Mouse (Mus musculus) E14TG2a.4 (cell line): ENCODE data around the gene Rtcb.

Experiments
- H3K27me3 ChIP-seq: 2 replicates; pipeline ENCODE4 v1.6.1; 2014; ENCODE audit warnings: low read length, control low read depth; ENCODE audit not compliant: insufficient read depth
- H3K36me3 ChIP-seq: 2 replicates; pipeline ENCODE4 v1.6.1; 2014; ENCODE audit warnings: low read length, control low read depth; ENCODE audit not compliant: insufficient read depth
- H3K4me1 ChIP-seq: replicated peaks from 2 replicates; pipeline ENCODE4 v1.6.1; 2014; ENCODE audit warnings: low read depth, low read length, control low read depth
- H3K4me3 ChIP-seq: replicated peaks from 2 replicates; pipeline ENCODE4 v1.5.1; 2014; ENCODE audit warnings: mild to moderate bottlenecking, low read length
- H3K9me3 ChIP-seq: 2 replicates; pipeline ENCODE4 v1.6.1; 2014; ENCODE audit warnings: low read length, control low read depth
- CTCF ChIP-seq: conservative IDR thresholded peaks from 2 replicates; pipeline ENCODE4 v1.5.1; 2014; ENCODE audit warnings: low read length
- NANOG ChIP-seq: IDR thresholded peaks from 2 replicates; pipeline ENCODE4 v1.6.1; 2014; ENCODE audit warnings: borderline replicate concordance, low read length, mixed read lengths
- POU5F1 ChIP-seq: IDR thresholded peaks from 2 replicates; pipeline ENCODE4 v1.6.1; 2014; ENCODE audit warnings: low read length, borderline replicate concordance

Rtcb gene

GRCm38 (mm10) chr10:85971826-85972225, 14.2 kb upstream of the Rtcb start:
- H3K36me3 ChIP-seq: no peaks in the 10 kb centered on the region

GRCm38 (mm10) chr10:85969894-85970620, 12.4 kb upstream of the Rtcb start:
- 0 out of 2 replicates have a peak, but pooled peaks cover 6% of the 10 kb centered on the region for H3K9me3 ChIP-seq

More at GRCm38 (mm10) chr10:85971826-85972225, 14.2 kb upstream of the Rtcb start:
- 0 out of 2 replicates have a peak, but pooled peaks cover 4% of the 10 kb centered on the region for H3K4me1 ChIP-seq
- no peaks in the 10 kb centered on the region for H3K27me3 ChIP-seq
- 0 out of 2 replicates have a peak, but pooled peaks cover 6% of the 10 kb centered on the region for H3K9me3 ChIP-seq
- no peak for TF ChIP-seq POU5F1
- no peak for TF ChIP-seq NANOG
- no peak for TF ChIP-seq CTCF
- no peak overlapping the region for H3K4me3 ChIP-seq

GRCm38 (mm10) chr10:85968731-85969130, 11.1 kb upstream of the Rtcb start:
- Histone ChIP-seq H3K4me1 (0 out of 2 replicates have a peak, but pooled peaks cover 4% of the 10 kb centered on the region), H3K27me3 (no peaks in the 10 kb centered on the region), H3K4me3 (no peak overlapping the region), H3K36me3 (no peaks in the 10 kb centered on the region), H3K9me3 (no peaks in the 10 kb centered on the region)
- TF ChIP-seq NANOG: no peak
- TF ChIP-seq POU5F1: no peak
- no peak for TF ChIP-seq CTCF

More at GRCm38 (mm10) chr10:85969894-85970620, 12.4 kb upstream of the Rtcb start:
- no peaks in the 10 kb centered on the region for H3K27me3 ChIP-seq
- H3K36me3 ChIP-seq: no peaks in the 10 kb centered on the region
- H3K4me1 ChIP-seq: 0 out of 2 replicates have a peak, but pooled peaks cover 4% of the 10 kb centered on the region
- TF ChIP-seq NANOG (no peak), POU5F1 (no peak), CTCF (no peak)
- no peak overlapping the region for H3K4me3 ChIP-seq

- Histone ChIP-seq H3K9me3 (no peaks in the 10 kb centered on the region), H3K4me1 (0 out of 2 replicates have a peak, but pooled peaks cover 4% of the 10 kb centered on the region), H3K4me3 (0 out of 2 replicates have a peak overlapping the region, but pooled peaks have one; percentile 21), H3K27me3 (no peaks in the 10 kb centered on the region), H3K36me3 (no peaks in the 10 kb centered on the region)
- TF ChIP-seq CTCF (peak; percentile 74), NANOG (no peak), POU5F1 (no peak)
These were observed 10.6 kb upstream of the Rtcb start for GRCm38 (mm10) chr10:85968157-85968634.

GRCm38 (mm10) chr10:85967411-85968156, 10.0 kb upstream of the Rtcb start:
- no peak for TF ChIP-seq POU5F1
- TF ChIP-seq NANOG: no peak
- no peak for TF ChIP-seq CTCF
- Histone ChIP-seq H3K9me3 (no peaks in the 10 kb centered on the region), H3K4me3 (0 out of 2 replicates have a peak overlapping the region, but pooled peaks have one; percentile 21), H3K27me3 (0 out of 2 replicates have a peak, but pooled peaks cover 2% of the 10 kb centered on the region), H3K4me1 (0 out of 2 replicates have a peak, but pooled peaks cover 4% of the 10 kb centered on the region), H3K36me3 (no peaks in the 10 kb centered on the region)

- no peak overlapping the region for H3K4me3 ChIP-seq
- H3K27me3 ChIP-seq: 0 out of 2 replicates have a peak, but pooled peaks cover 2% of the 10 kb centered on the region
- H3K4me1 ChIP-seq: 0 out of 2 replicates have a peak, but pooled peaks cover 4% of the 10 kb centered on the region
- H3K9me3 ChIP-seq: no peaks in the 10 kb centered on the region
- no peaks in the 10 kb centered on the region for H3K36me3 ChIP-seq
- TF ChIP-seq NANOG (no peak), CTCF (no peak), POU5F1 (no peak)
These were observed 8.9 kb upstream of the Rtcb start for GRCm38 (mm10) chr10:85966476-85966875.

- TF ChIP-seq NANOG: no peak
- no peak for TF ChIP-seq POU5F1
- no peak for TF ChIP-seq CTCF
- Histone ChIP-seq H3K4me1 (0 out of 2 replicates have a peak, but pooled peaks cover 4% of the 10 kb centered on the region), H3K27me3 (0 out of 2 replicates have a peak, but pooled peaks cover 2% of the 10 kb centered on the region), H3K4me3 (no peak overlapping the region), H3K36me3 (no peaks in the 10 kb centered on the region), H3K9me3 (no peaks in the 10 kb centered on the region)
These were observed 6.7 kb upstream of the Rtcb start for GRCm38 (mm10) chr10:85964316-85964715.

- no peak for TF ChIP-seq CTCF
These were observed 5.3 kb upstream of the Rtcb start for GRCm38 (mm10) chr10:85962897-85963296.

More at GRCm38 (mm10) chr10:85962897-85963296, 5.3 kb upstream of the Rtcb start:
- no peaks in the 10 kb centered on the region for H3K9me3 ChIP-seq
- 0 out of 2 replicates have a peak, but pooled peaks cover 3% of the 10 kb centered on the region for H3K4me1 ChIP-seq
- no peaks in the 10 kb centered on the region for H3K36me3 ChIP-seq
- H3K27me3 ChIP-seq: 0 out of 2 replicates have a peak, but pooled peaks cover 2% of the 10 kb centered on the region
- H3K4me3 ChIP-seq: no peak overlapping the region
